Mouse (Mus musculus): Measurements from ENCODE around the gene Fbxl5. TPM values are rescaled to one million over a fixed set of nuclear protein-coding genes. Genes with fewer than 3 reads are reported as not detected.
A peak's percentile ranks its signal among the peaks of the same experiment; 100 is the strongest.

The Fbxl5 gene
- polyA plus RNA-seq (2015; fragmentation: Nextera tagmentation; extraction: Ambion mirVana): 42.6 and 47.0 TPM in 2 replicates

- Histone ChIP-seq H3K9ac (no peak within 1 kb of the TSS), H3K4me2 (no peak within 1 kb of the TSS), H3K9me3 (replicated peaks) (no peaks in the 10 kb centered on the region), H3K4me3 (no peak within 1 kb of the TSS), H3K36me3 (no peaks in the 10 kb centered on the region), H3K4me1 (replicated peaks) (0 out of 2 replicates have a peak, but pooled peaks cover 6% of the 10 kb centered on the region), H3K27me3 (no peaks in the 10 kb centered on the region), H3K27ac (no peak within 1 kb of the TSS)
- 76% methylated on average over 19 of the region's 19 CpGs for WGBS
- no peak for ATAC-seq (replicated peaks; ENCODE audit: insufficient number of reproducible peaks, insufficient read depth, low FRiP score, low read depth)
These were observed at the start of gene Fbxl5 for GRCm38 (mm10) chr5:43821538-43821937. Fbxl5 (minus strand) TSS chr5:43821638.

GRCm38 (mm10) chr5:43868711-43869600 lies 47.5 kb upstream of the Fbxl5 start:
- ATAC-seq (replicated peaks; ENCODE audit: insufficient number of reproducible peaks, insufficient read depth, low FRiP score, low read depth): peak; percentile 66
- H3K36me3 ChIP-seq: no peaks in the 10 kb centered on the region
- H3K27ac ChIP-seq: peak overlapping the region; percentile 70
- WGBS: 2% methylated on average over 28 of the region's 28 CpGs
- H3K4me3 ChIP-seq: peak overlapping the region; percentile 54
- H3K9me3 ChIP-seq (replicated peaks): no peaks in the 10 kb centered on the region
- no peaks in the 10 kb centered on the region for H3K27me3 ChIP-seq
- H3K4me2 ChIP-seq: peak overlapping the region; percentile 74
- H3K4me1 ChIP-seq (replicated peaks): peaks cover 9% of the 10 kb centered on the region
- H3K9ac ChIP-seq: peak overlapping the region; percentile 48

- Histone ChIP-seq H3K4me2 (peak within 1 kb of the TSS; percentile 74), H3K9me3 (replicated peaks) (no peaks in the 10 kb centered on the region), H3K36me3 (no peaks in the 10 kb centered on the region), H3K27ac (peak within 1 kb of the TSS; percentile 70), H3K4me3 (peak within 1 kb of the TSS; percentile 54), H3K9ac (peak within 1 kb of the TSS; percentile 48), H3K4me1 (replicated peaks) (peaks cover 9% of the 10 kb centered on the region), H3K27me3 (no peaks in the 10 kb centered on the region)
- ATAC-seq (replicated peaks; ENCODE audit: insufficient number of reproducible peaks, insufficient read depth, low FRiP score, low read depth): no peak
These were observed 46.8 kb upstream of the Fbxl5 start, which contains the start of gene Cd38 for GRCm38 (mm10) chr5:43868253-43868652. Cd38 (plus strand) TSS chr5:43868553.

GRCm38 (mm10) chr5:43865316-43865715 lies 43.9 kb upstream of the Fbxl5 start:
- H3K4me1 ChIP-seq (replicated peaks): peaks cover 9% of the 10 kb centered on the region
- ATAC-seq (replicated peaks; ENCODE audit: insufficient number of reproducible peaks, insufficient read depth, low FRiP score, low read depth): no peak
- no peak overlapping the region for H3K27ac ChIP-seq
- 54% methylated on average over 2 of the region's 2 CpGs for WGBS
- no peak overlapping the region for H3K4me2 ChIP-seq
- H3K27me3 ChIP-seq: no peaks in the 10 kb centered on the region
- no peak overlapping the region for H3K4me3 ChIP-seq
- H3K9me3 ChIP-seq (replicated peaks): no peaks in the 10 kb centered on the region
- no peak overlapping the region for H3K9ac ChIP-seq
- H3K36me3 ChIP-seq: no peaks in the 10 kb centered on the region

- H3K9me3 ChIP-seq (replicated peaks): no peaks in the 10 kb centered on the region
- 53% methylated on average over 6 of the region's 6 CpGs for WGBS
- peaks cover 13% of the 10 kb centered on the region for H3K4me1 ChIP-seq (replicated peaks)
- H3K27me3 ChIP-seq: no peaks in the 10 kb centered on the region
- no peaks in the 10 kb centered on the region for H3K36me3 ChIP-seq
- H3K9ac ChIP-seq: no peak overlapping the region
- no peak for ATAC-seq (replicated peaks; ENCODE audit: insufficient number of reproducible peaks, insufficient read depth, low FRiP score, low read depth)
- no peak overlapping the region for H3K4me3 ChIP-seq
- no peak overlapping the region for H3K27ac ChIP-seq
- no peak overlapping the region for H3K4me2 ChIP-seq
These were observed 42.2 kb upstream of the Fbxl5 start for GRCm38 (mm10) chr5:43863642-43864041.

- H3K4me2 ChIP-seq: no peak overlapping the region
- peaks cover 9% of the 10 kb centered on the region; the same call in 1 of the 2 replicates for H3K4me1 ChIP-seq (replicated peaks)
- 63% methylated on average over 5 of the region's 5 CpGs for WGBS
- H3K27ac ChIP-seq: no peak overlapping the region
- no peak overlapping the region for H3K4me3 ChIP-seq
- H3K27me3 ChIP-seq: no peaks in the 10 kb centered on the region
- H3K9ac ChIP-seq: no peak overlapping the region
- H3K9me3 ChIP-seq (replicated peaks): no peaks in the 10 kb centered on the region
- ATAC-seq (replicated peaks; ENCODE audit: insufficient number of reproducible peaks, insufficient read depth, low FRiP score, low read depth): no peak
- H3K36me3 ChIP-seq: no peaks in the 10 kb centered on the region
These were observed 39.4 kb upstream of the Fbxl5 start for GRCm38 (mm10) chr5:43860670-43861431.

- no peak overlapping the region for H3K4me3 ChIP-seq
- no peak overlapping the region for H3K9ac ChIP-seq
- no peak for ATAC-seq (replicated peaks; ENCODE audit: insufficient number of reproducible peaks, insufficient read depth, low FRiP score, low read depth)
- no peaks in the 10 kb centered on the region for H3K27me3 ChIP-seq
- WGBS: 79% methylated on average over 5 of the region's 5 CpGs
- H3K36me3 ChIP-seq: no peaks in the 10 kb centered on the region
- H3K9me3 ChIP-seq (replicated peaks): no peaks in the 10 kb centered on the region
- no peak overlapping the region for H3K27ac ChIP-seq
- H3K4me2 ChIP-seq: no peak overlapping the region
- H3K4me1 ChIP-seq (replicated peaks): peaks cover 9% of the 10 kb centered on the region; the same call in 1 of the 2 replicates
These were observed 38.7 kb upstream of the Fbxl5 start for GRCm38 (mm10) chr5:43860096-43860495.

GRCm38 (mm10) chr5:43859663-43860062 lies 38.2 kb upstream of the Fbxl5 start:
- Histone ChIP-seq H3K36me3 (no peaks in the 10 kb centered on the region), H3K4me2 (peak overlapping the region; percentile 27; the same call in 1 of the 2 replicates), H3K4me3 (no peak overlapping the region), H3K27me3 (no peaks in the 10 kb centered on the region), H3K27ac (no peak overlapping the region), H3K9me3 (replicated peaks) (no peaks in the 10 kb centered on the region), H3K9ac (no peak overlapping the region), H3K4me1 (replicated peaks) (peaks cover 9% of the 10 kb centered on the region; the same call in 1 of the 2 replicates)
- no peak for ATAC-seq (replicated peaks; ENCODE audit: insufficient number of reproducible peaks, insufficient read depth, low FRiP score, low read depth)
- WGBS: 34% methylated on average over 8 of the region's 8 CpGs

- H3K4me1 ChIP-seq (replicated peaks): peaks cover 9% of the 10 kb centered on the region; the same call in 1 of the 2 replicates
- no peak overlapping the region for H3K9ac ChIP-seq
- no peak overlapping the region for H3K4me2 ChIP-seq
- no peaks in the 10 kb centered on the region for H3K36me3 ChIP-seq
- H3K4me3 ChIP-seq: no peak overlapping the region
- H3K9me3 ChIP-seq (replicated peaks): no peaks in the 10 kb centered on the region
- 43% methylated on average over 2 of the region's 2 CpGs for WGBS
- H3K27ac ChIP-seq: no peak overlapping the region
- no peaks in the 10 kb centered on the region for H3K27me3 ChIP-seq
- ATAC-seq (replicated peaks; ENCODE audit: insufficient number of reproducible peaks, insufficient read depth, low FRiP score, low read depth): peak; percentile 53; the same call in 1 of the 2 replicates
These were observed 34.3 kb upstream of the Fbxl5 start for GRCm38 (mm10) chr5:43855769-43856168.

GRCm38 (mm10) chr5:43853868-43854488 lies 32.5 kb upstream of the Fbxl5 start:
- Histone ChIP-seq H3K9me3 (replicated peaks) (no peaks in the 10 kb centered on the region), H3K4me3 (no peak overlapping the region), H3K9ac (no peak overlapping the region), H3K27ac (no peak overlapping the region), H3K4me1 (replicated peaks) (no peaks in the 10 kb centered on the region), H3K4me2 (no peak overlapping the region), H3K27me3 (no peaks in the 10 kb centered on the region), H3K36me3 (no peaks in the 10 kb centered on the region)
- ATAC-seq (replicated peaks; ENCODE audit: insufficient number of reproducible peaks, insufficient read depth, low FRiP score, low read depth): no peak
- 76% methylated on average over 7 of the region's 7 CpGs for WGBS

Measured in heart, embryonic 15.5 days (tissue).